Mouse (Mus musculus): ENCODE measurements around the gene Ptov1. TPM values are rescaled to one million over a fixed set of nuclear protein-coding genes. Genes with fewer than 3 reads are reported as not detected.

The Ptov1 gene
- polyA plus RNA-seq, 1 experiment from 2014 or later, result 210 TPM

GRCm38 (mm10) chr7:44839491-44840191 lies 29.9 kb downstream of the Ptov1 start:
- no peak overlapping the region for H3K27ac ChIP-seq (ENCODE audit: low read length)
- ATAC-seq (replicated peaks; ENCODE audit: extremely low read depth, insufficient read depth, low FRiP score), result peak; percentile 46
- 1% methylated on average over 58 of the region's 58 CpGs for WGBS
- peak overlapping the region; percentile 44 for H3K4me3 ChIP-seq (ENCODE audit: low read length)
- peaks cover 10% of the 10 kb centered on the region; the same call in 1 of the 2 replicates for H3K27me3 ChIP-seq (ENCODE audit: control insufficient read depth, insufficient read depth, low read length)
- no peaks in the 10 kb centered on the region for H3K9me3 ChIP-seq (replicated peaks; ENCODE audit: control insufficient read depth, low read length)
- peaks cover 13% of the 10 kb centered on the region for H3K4me1 ChIP-seq (ENCODE audit: control insufficient read depth, insufficient read depth, low read length)
- H3K9ac ChIP-seq (ENCODE audit: low read length), result peak overlapping the region; percentile 69
- peak overlapping the region; percentile 75 for H3K4me2 ChIP-seq (ENCODE audit: low read depth, low read length)
- H3K36me3 ChIP-seq (ENCODE audit: control insufficient read depth, insufficient read depth), result peaks cover 30% of the 10 kb centered on the region

GRCm38 (mm10) chr7:44839171-44839490 lies 30.5 kb downstream of the Ptov1 start:
- no peaks in the 10 kb centered on the region for H3K9me3 ChIP-seq (replicated peaks; ENCODE audit: control insufficient read depth, low read length)
- no peak for ATAC-seq (replicated peaks; ENCODE audit: extremely low read depth, insufficient read depth, low FRiP score)
- H3K27ac ChIP-seq (ENCODE audit: low read length), result no peak overlapping the region
- H3K4me3 ChIP-seq (ENCODE audit: low read length), result peak overlapping the region; percentile 44
- 28% methylated on average over 11 of the region's 11 CpGs for WGBS
- H3K4me1 ChIP-seq (ENCODE audit: control insufficient read depth, insufficient read depth, low read length), result peaks cover 13% of the 10 kb centered on the region
- peaks cover 25% of the 10 kb centered on the region for H3K36me3 ChIP-seq (ENCODE audit: control insufficient read depth, insufficient read depth)
- peak overlapping the region; percentile 75 for H3K4me2 ChIP-seq (ENCODE audit: low read depth, low read length)
- peak overlapping the region; percentile 69 for H3K9ac ChIP-seq (ENCODE audit: low read length)
- peaks cover 10% of the 10 kb centered on the region; the same call in 1 of the 2 replicates for H3K27me3 ChIP-seq (ENCODE audit: control insufficient read depth, insufficient read depth, low read length)

- no peaks in the 10 kb centered on the region for H3K9me3 ChIP-seq (replicated peaks; ENCODE audit: control insufficient read depth, low read length)
- H3K27me3 ChIP-seq (ENCODE audit: control insufficient read depth, insufficient read depth, low read length), result peaks cover 10% of the 10 kb centered on the region; the same call in 1 of the 2 replicates
- 77% methylated on average over 6 of the region's 6 CpGs for WGBS
- no peak for ATAC-seq (replicated peaks; ENCODE audit: extremely low read depth, insufficient read depth, low FRiP score)
- no peak overlapping the region for H3K27ac ChIP-seq (ENCODE audit: low read length)
- H3K4me1 ChIP-seq (ENCODE audit: control insufficient read depth, insufficient read depth, low read length), result peaks cover 13% of the 10 kb centered on the region
- H3K36me3 ChIP-seq (ENCODE audit: control insufficient read depth, insufficient read depth), result peaks cover 18% of the 10 kb centered on the region; the same call in 1 of the 2 replicates
- no peak overlapping the region for H3K4me3 ChIP-seq (ENCODE audit: low read length)
- no peak overlapping the region for H3K4me2 ChIP-seq (ENCODE audit: low read depth, low read length)
- no peak overlapping the region for H3K9ac ChIP-seq (ENCODE audit: low read length)
Observed at GRCm38 (mm10) chr7:44838073-44838472, 31.5 kb downstream of the Ptov1 start.

GRCm38 (mm10) chr7:44836423-44837053 lies 33.0 kb downstream of the Ptov1 start:
- 82% methylated on average over 9 of the region's 9 CpGs for WGBS

GRCm38 (mm10) chr7:44836016-44836404 lies 33.6 kb downstream of the Ptov1 start:
- H3K36me3 ChIP-seq (ENCODE audit: control insufficient read depth, insufficient read depth), result peaks cover 16% of the 10 kb centered on the region
- 47% methylated on average over 3 of the region's 3 CpGs for WGBS

More at GRCm38 (mm10) chr7:44836423-44837053, 33.0 kb downstream of the Ptov1 start:
- peaks cover 10% of the 10 kb centered on the region; the same call in 1 of the 2 replicates for H3K27me3 ChIP-seq (ENCODE audit: control insufficient read depth, insufficient read depth, low read length)
- no peaks in the 10 kb centered on the region for H3K9me3 ChIP-seq (replicated peaks; ENCODE audit: control insufficient read depth, low read length)
- no peak overlapping the region for H3K27ac ChIP-seq (ENCODE audit: low read length)
- H3K4me3 ChIP-seq (ENCODE audit: low read length), result no peak overlapping the region
- peaks cover 15% of the 10 kb centered on the region for H3K36me3 ChIP-seq (ENCODE audit: control insufficient read depth, insufficient read depth)
- no peak for ATAC-seq (replicated peaks; ENCODE audit: extremely low read depth, insufficient read depth, low FRiP score)
- H3K9ac ChIP-seq (ENCODE audit: low read length), result no peak overlapping the region
- H3K4me1 ChIP-seq (ENCODE audit: control insufficient read depth, insufficient read depth, low read length), result peaks cover 13% of the 10 kb centered on the region
- no peak overlapping the region for H3K4me2 ChIP-seq (ENCODE audit: low read depth, low read length)

GRCm38 (mm10) chr7:44835373-44836015 lies 34.1 kb downstream of the Ptov1 start:
- WGBS, result 83% methylated on average over 1 of the region's 1 CpGs
- H3K4me1 ChIP-seq (ENCODE audit: control insufficient read depth, insufficient read depth, low read length), result peaks cover 13% of the 10 kb centered on the region
- H3K9me3 ChIP-seq (replicated peaks; ENCODE audit: control insufficient read depth, low read length), result no peaks in the 10 kb centered on the region
- H3K4me2 ChIP-seq (ENCODE audit: low read depth, low read length), result no peak overlapping the region
- ATAC-seq (replicated peaks; ENCODE audit: extremely low read depth, insufficient read depth, low FRiP score), result no peak
- no peak overlapping the region for H3K9ac ChIP-seq (ENCODE audit: low read length)
- peaks cover 17% of the 10 kb centered on the region for H3K36me3 ChIP-seq (ENCODE audit: control insufficient read depth, insufficient read depth)
- H3K27me3 ChIP-seq (ENCODE audit: control insufficient read depth, insufficient read depth, low read length), result peaks cover 5% of the 10 kb centered on the region; the same call in 1 of the 2 replicates
- no peak overlapping the region for H3K27ac ChIP-seq (ENCODE audit: low read length)
- no peak overlapping the region for H3K4me3 ChIP-seq (ENCODE audit: low read length)

More at GRCm38 (mm10) chr7:44836016-44836404, 33.6 kb downstream of the Ptov1 start:
- peaks cover 10% of the 10 kb centered on the region; the same call in 1 of the 2 replicates for H3K27me3 ChIP-seq (ENCODE audit: control insufficient read depth, insufficient read depth, low read length)
- H3K4me2 ChIP-seq (ENCODE audit: low read depth, low read length), result no peak overlapping the region
- ATAC-seq (replicated peaks; ENCODE audit: extremely low read depth, insufficient read depth, low FRiP score), result no peak
- H3K27ac ChIP-seq (ENCODE audit: low read length), result no peak overlapping the region
- H3K4me3 ChIP-seq (ENCODE audit: low read length), result no peak overlapping the region
- H3K9ac ChIP-seq (ENCODE audit: low read length), result no peak overlapping the region
- H3K9me3 ChIP-seq (replicated peaks; ENCODE audit: control insufficient read depth, low read length), result no peaks in the 10 kb centered on the region
- peaks cover 13% of the 10 kb centered on the region for H3K4me1 ChIP-seq (ENCODE audit: control insufficient read depth, insufficient read depth, low read length)

- no peak overlapping the region for H3K9ac ChIP-seq (ENCODE audit: low read length)
- H3K4me2 ChIP-seq (ENCODE audit: low read depth, low read length), result no peak overlapping the region
- no peaks in the 10 kb centered on the region for H3K9me3 ChIP-seq (replicated peaks; ENCODE audit: control insufficient read depth, low read length)
- ATAC-seq (replicated peaks; ENCODE audit: extremely low read depth, insufficient read depth, low FRiP score), result no peak
- no peaks in the 10 kb centered on the region for H3K27me3 ChIP-seq (ENCODE audit: control insufficient read depth, insufficient read depth, low read length)
- H3K36me3 ChIP-seq (ENCODE audit: control insufficient read depth, insufficient read depth), result peaks cover 34% of the 10 kb centered on the region
- H3K4me1 ChIP-seq (ENCODE audit: control insufficient read depth, insufficient read depth, low read length), result no peaks in the 10 kb centered on the region
- WGBS, result 53% methylated on average over 4 of the region's 4 CpGs
- no peak overlapping the region for H3K4me3 ChIP-seq (ENCODE audit: low read length)
- H3K27ac ChIP-seq (ENCODE audit: low read length), result no peak overlapping the region
Observed at GRCm38 (mm10) chr7:44832763-44833162, 36.8 kb downstream of the Ptov1 start.

- Histone ChIP-seq H3K27ac (ENCODE audit: low read length) (no peak overlapping the region), H3K4me2 (ENCODE audit: low read depth, low read length) (no peak overlapping the region), H3K27me3 (ENCODE audit: control insufficient read depth, insufficient read depth, low read length) (no peaks in the 10 kb centered on the region), H3K4me1 (ENCODE audit: control insufficient read depth, insufficient read depth, low read length) (peaks cover 14% of the 10 kb centered on the region), H3K9ac (ENCODE audit: low read length) (no peak overlapping the region), H3K9me3 (replicated peaks; ENCODE audit: control insufficient read depth, low read length) (no peaks in the 10 kb centered on the region), H3K36me3 (ENCODE audit: control insufficient read depth, insufficient read depth) (peaks cover 34% of the 10 kb centered on the region), H3K4me3 (ENCODE audit: low read length) (no peak overlapping the region)
- 89% methylated on average over 5 of the region's 5 CpGs for WGBS
- ATAC-seq (replicated peaks; ENCODE audit: extremely low read depth, insufficient read depth, low FRiP score), result no peak
Observed at GRCm38 (mm10) chr7:44828706-44829105, 40.9 kb downstream of the Ptov1 start.

- Histone ChIP-seq H3K27me3 (ENCODE audit: control insufficient read depth, insufficient read depth, low read length) (no peaks in the 10 kb centered on the region), H3K4me1 (ENCODE audit: control insufficient read depth, insufficient read depth, low read length) (peaks cover 25% of the 10 kb centered on the region), H3K4me2 (ENCODE audit: low read depth, low read length) (no peak overlapping the region), H3K36me3 (ENCODE audit: control insufficient read depth, insufficient read depth) (peaks cover 32% of the 10 kb centered on the region), H3K9ac (ENCODE audit: low read length) (no peak overlapping the region), H3K27ac (ENCODE audit: low read length) (no peak overlapping the region), H3K4me3 (ENCODE audit: low read length) (no peak overlapping the region), H3K9me3 (replicated peaks; ENCODE audit: control insufficient read depth, low read length) (no peaks in the 10 kb centered on the region)
- 74% methylated on average over 3 of the region's 3 CpGs for WGBS
- no peak for ATAC-seq (replicated peaks; ENCODE audit: extremely low read depth, insufficient read depth, low FRiP score)
Observed at GRCm38 (mm10) chr7:44826771-44827170, 42.8 kb downstream of the Ptov1 start.
